Mouse (Mus musculus) left cerebral cortex, adult 11 months (tissue): Measurements from ENCODE around the gene Tlx2.
A peak's percentile ranks its signal among the peaks of the same experiment; 100 is the strongest.

Experiments
- DNase-seq: peaks from one replicate; pipeline ENCODE4 v3.0.0; 2022; ENCODE audit warnings: low spot score

The Tlx2 gene

DNA sequence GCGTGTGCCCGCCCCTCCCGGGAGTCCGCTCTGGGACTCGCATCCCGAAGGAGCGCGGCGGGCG lies at the start of gene Tlx2:
TSS of gene Tlx2 (minus strand) at position 47 of the 64 bp plus-strand sequence.
- DNase-seq = no peak

DNA sequence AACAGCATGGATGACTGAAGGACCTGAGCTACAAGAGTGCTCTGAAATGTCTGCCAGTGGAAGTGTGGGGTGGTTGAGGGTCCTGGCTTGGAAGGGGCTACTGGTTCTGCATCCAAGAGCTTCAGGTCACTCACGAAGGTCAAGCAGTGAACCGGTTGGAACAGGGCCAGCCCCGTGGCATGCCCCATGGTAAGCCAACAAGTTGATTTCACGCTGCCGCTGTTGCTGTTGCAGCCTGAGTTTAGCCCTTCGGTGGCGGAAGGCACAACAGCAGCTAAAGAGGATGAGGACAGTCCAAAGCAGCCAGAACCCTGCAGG lies 49.6 kb upstream of the Tlx2 start:
- DNase-seq = no peak

DNA sequence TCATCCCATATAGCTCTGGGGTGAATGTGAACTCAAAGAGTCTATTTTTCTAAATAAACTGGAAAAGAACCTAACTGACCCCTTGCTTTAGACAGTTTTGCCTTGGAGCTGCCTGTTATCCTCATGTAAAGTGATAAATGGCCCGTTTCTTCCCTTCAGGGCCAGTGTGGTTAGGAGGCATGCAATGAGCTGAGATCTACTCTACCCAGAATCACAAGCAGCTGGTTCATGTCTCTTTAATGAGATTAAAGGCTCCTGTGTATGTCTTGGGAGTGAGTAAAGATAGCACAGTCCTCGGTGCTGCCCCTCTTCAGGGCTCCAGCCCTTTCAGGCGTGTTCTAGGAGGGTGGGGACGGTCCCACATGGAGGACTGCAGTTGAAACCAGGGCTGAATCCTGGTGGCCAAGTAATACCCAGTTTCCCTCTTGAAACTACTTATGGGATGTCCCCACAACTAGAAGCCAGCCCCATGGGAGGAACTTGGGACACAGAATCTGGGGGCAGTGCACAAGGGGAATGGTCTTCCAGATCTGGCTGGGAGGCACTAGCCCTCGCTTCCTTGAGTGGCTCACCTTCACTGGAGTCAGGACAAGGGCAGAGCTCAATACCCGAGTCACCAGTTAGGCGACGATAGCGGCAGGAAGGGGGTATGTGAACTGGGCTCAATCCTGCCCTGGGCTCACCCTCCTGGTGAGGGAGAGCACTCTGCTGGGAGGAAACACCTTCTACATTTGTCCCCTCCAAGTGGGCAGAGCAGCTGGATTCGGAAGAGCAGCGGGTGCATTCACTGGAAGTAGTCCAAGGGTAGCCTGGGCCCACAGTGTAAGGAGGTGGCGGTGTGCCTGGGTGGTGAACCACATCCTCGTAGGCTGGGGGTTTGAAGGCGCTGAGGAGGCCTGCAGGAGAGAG lies 49.0 kb upstream of the Tlx2 start:
- no peak for DNase-seq

DNA sequence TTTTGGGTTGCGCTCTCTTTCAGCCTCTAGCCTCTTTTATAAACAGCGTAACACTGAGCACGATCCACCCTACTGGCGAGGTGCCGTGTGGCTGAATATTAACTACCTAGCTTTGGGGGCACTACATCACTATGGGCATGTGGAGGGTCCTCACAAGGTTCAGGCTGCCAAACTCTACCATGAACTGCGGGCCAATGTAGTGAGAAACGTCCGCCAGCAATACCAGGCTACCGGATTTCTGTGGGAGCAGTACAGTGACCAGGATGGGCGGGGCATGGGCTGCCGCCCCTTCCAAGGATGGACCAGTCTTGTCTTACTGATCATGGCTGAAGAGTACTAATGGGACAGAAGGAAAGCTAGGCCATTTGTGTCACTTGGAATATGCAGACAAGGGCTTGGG lies 48.3 kb upstream of the Tlx2 start:
- DNase-seq = no peak

DNA sequence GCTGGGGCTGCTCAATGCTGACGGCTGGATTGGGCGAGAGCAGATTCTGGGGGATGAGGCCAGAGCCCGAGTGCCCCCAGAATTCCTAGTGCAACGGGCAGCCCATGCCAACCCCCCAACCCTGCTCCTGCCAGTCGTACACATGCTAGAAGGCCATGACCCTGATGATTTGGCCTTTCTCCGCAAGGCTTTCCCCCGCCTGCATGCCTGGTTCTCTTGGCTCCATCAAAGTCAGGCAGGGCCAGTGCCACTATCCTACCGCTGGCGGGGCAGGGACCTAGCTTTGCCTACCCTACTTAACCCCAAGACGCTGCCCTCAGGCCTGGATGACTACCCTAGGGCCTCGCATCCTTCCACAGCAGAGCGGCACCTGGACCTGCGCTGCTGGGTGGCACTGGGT lies 47.5 kb upstream of the Tlx2 start:
- DNase-seq = no peak

DNA sequence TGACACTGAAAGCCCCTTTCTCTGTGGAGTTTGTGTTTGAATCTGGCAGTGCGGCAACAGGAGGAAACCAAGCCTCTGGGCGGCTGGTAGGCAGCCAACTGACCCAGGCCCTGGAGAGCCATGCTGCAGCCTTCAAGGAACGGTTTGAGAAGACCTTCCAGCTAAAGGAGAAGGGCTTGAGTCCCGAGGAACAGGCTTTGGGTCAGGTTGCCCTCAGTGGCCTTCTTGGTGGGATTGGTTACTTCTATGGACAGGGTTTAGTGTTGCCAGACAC lies 47.0 kb upstream of the Tlx2 start:
- DNase-seq = no peak

DNA sequence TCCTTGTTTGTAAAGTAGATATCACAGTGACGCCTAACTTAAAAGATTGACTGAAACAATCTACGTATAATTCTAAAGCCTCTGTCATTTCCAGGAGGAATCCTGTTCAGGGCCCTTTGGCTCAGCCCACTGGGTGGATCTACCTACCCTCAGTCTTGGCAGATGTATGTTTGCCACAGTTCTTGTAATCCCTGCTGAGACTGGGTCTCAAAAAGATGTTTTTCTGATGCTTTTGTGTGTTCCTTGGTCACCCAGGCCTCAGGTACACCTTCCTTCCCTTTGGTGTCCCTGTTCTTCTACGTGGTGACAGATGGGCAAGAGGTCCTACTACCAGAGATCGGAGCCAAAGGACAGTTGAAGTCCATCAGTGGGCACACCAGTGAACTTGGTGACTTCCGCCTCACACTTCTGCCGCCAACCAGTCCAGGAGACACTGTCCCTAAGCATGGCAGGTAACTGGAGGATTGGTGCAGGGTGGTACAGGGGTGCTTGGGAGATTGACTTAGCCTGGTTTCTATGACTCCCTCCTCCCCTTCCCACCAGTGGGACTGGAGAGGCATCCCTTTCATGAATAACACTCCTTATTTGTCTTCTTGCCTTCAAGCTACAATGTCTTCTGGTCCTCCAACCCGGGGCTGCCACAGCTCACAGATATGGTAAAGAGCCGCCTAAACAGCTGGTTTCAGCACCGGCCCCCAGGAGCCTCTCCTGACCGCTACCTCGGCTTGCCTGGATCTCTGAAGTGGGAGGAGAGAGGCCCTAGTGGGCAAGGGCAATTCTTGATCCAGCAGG lies 46.5 kb upstream of the Tlx2 start:
- no peak for DNase-seq

DNA sequence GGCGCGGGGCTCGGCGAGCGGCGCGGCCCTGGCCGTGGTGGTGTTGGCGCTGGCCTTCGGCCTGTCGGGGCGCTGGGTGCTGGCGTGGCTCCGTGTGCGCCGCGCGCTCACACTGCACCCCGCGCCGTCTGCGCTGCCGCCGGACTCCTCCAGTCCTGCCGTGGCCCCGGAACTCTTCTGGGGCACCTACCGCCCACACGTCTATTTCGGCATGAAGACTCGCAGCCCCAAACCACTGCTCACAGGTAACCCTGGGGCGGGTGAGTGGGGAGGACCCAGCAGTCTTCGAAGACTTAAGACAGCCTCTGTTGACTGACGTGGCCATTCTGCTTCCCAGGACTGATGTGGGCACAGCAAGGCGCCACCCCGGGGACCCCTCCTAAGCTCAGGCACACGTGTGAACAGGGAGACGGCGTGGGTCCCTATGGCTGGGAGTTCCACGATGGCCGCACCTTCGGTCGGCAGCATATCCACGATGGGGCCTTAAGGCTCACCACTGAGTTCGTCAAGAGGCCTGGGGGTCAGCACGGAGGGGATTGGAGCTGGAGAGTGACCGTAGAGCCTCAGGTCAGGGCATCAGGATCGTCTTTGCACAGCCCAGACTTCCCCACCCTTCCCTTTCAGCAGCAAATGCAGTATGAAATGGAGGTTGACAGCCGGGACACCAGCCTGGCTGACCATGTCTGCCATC lies 45.7 kb upstream of the Tlx2 start:
- no peak for DNase-seq

DNA sequence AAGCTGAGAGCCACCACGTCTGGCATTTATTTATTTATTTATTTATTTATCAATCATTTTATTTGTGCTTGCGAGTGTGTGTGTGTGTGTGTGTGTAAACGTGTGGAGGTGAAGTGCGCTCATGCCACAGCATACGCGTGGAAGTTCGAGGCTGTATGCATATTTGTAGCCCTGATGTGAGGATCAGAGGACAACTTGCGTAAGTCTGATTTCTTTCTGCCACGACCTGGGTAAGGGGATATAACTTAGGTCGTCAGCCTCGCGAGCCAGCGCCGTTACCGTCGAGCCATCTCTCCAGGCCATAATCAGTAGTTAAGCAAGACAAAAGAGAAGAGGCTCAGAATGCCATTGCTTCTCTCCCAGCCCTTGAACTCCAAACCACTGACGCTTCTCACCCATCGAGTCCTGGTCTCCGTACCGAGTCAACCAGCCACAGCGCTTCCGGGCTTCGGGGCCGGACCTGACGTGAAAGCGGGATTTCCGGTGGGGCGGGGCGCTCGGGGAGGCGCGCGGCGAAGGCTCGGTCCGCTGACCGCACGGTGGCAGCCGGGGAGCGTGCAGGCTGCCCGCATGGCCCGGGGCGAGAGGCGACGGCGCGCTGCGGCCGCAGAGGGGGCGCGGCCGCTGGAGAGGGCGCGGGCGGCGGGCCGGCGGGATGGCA lies 45.0 kb upstream of the Tlx2 start, which contains the start of gene Mogs:
TSS of gene Mogs (plus strand) at position 486 of the 661 bp plus-strand sequence.
- DNase-seq = peak; percentile 81

DNA sequence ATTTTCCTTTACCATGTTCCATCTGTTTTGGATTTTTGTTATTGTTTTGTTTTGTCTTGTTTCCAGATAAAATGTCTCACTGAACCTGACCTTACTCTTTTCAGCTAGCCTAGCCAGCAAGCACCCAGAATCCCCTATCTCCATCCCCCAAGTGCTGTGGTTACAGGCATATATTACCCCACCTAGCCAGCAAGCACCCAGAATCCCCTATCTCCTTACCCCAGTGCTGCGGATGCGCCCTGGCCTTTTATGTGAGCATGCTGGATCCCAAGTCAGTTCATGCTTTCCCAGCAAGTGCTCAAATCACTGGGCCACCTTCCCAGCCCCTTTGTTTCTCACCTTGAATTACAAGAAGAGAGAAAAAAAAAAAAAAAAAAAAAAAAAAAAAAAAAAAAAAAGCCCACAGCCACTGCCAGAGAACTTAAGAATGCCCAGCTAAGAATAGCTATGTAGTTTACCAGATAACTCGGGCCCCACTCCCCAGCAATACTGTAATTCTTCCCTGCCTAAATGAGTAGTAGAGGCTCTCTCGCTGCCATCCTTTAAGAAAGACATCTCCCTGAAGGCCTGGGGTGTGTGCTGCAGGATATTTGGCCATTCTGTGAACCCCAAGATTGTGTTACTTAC lies 41.5 kb upstream of the Tlx2 start:
- DNase-seq = no peak

DNA sequence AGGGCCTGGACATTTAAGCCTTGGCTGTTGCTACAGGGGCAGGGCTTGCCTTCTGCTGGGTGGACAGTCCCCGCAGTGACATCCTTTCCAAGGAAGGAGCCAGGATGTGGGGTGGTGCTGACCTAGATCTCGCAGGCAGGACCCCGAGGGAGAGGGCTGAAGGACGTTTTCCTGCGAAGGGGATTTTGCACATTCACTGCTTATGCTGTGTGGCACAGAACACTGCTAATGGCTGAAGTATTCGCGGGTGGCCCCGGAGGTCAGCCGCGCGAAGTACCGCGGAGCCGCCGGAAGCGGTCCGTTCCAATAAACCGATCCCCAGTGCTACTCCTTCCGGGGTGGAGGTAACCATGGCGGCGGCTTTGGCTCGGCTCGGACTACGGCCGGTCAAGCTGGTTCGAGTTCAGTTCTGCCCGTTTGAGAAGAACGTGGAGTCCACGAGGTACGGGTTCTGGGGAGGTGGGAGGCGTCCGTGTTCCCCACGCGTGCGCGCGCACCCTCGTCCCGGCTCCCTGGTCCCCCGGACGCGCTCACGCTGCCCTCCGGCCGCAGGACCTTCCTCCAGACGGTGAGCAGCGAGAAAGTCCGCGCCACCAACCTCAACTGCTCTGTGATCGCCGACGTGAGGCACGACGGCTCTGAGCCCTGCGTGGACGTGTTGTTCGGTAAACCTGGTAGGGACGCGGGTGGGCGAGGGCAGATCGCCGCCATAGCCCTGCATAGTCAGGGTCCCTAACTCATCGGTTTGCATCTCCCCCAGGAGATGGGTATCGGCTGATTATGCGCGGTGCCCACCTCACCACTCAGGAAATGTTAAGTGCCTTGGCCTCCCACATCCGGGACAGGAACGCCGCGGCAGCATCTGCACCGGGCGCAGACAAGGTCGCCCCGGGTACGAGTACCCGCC lies 38.9 kb upstream of the Tlx2 start, which contains the start of gene Mrpl53:
TSS of gene Mrpl53 (plus strand) at position 279 of the 907 bp plus-strand sequence.
- DNase-seq = peak; percentile 69

DNA sequence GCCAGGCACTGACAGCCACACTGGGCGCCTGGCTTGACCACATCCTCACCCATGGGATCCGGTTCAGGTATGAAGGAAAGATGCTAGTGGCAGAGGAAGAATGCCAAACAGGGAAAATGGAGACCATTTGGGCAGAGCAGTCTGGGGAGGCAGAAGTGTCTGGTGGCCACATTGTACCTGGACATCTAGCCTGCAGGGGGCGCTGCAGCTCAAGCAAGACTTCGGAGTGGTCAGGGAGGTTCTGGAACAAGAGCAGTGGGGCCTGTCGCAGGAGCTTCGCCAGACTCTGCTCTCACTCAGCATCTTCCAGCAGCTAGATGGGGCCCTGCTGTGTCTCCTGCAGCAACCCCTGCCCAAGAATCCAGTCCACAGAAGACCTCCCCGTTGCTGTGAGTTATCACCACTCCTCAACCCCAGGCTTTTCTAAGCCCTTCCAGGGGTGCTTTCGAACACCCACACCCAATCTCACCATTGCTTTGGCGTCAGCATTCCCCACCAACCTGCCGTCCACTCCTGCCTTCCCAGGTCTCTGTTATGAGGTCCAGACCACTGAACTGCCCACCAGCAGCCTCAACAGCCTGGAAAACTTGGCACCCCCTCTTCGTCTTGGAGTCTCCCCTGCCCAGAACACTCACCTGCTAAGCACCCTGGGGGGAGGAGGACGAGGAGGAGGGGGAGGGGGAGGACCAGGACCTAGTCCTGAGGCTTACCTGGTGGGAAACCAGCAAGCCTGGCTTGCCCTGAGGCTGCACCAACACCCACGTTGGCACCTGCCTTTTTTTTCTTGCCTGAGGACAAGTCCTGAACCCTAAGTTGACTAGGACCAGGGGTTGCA lies 37.7 kb upstream of the Tlx2 start:
- DNase-seq = no peak

DNA sequence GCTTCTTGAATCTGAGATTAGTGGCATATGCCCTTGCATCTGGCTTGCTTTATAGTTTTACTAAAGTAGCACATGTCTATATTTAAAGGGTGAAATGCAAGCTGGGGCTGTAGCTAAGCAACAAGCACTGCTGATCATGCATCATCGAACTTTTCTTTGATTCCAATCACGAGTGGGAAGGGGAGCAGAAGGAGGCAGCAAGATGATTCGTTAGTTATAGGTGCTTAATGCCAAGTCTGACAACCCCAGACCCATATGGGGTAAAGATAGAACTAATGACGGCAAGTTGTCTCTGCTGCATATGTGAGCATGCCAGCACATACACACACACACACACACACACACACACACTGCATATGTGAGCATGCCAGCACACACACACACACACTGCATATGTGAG lies 34.1 kb upstream of the Tlx2 start:
- no peak for DNase-seq

DNA sequence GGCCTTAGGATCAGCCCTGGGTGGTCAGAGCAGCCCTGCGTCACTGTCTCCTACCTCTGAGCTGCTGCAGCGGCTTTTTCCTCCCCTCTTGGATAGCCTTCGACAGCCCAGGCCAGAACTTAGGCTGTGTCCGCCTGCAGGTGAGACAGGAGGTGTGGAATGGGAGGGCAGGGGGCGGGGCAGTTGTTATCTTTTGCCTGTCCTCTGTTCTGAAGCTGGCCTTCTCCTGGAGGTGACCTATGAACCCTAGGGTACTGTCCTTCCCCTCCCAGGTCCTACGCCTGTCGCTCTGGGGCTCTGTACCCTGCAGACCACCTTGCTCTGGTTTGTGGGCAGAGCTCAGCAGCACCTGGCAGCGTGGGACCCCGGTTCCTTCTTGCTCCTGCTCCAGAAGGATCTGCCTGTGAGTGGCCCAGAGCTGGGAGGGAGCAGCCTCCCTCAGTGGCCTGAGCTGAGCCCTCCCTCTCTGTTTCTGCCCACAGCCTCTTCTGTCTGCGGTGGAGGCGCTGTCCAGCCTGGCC lies 33.1 kb upstream of the Tlx2 start:
- no peak for DNase-seq

DNA sequence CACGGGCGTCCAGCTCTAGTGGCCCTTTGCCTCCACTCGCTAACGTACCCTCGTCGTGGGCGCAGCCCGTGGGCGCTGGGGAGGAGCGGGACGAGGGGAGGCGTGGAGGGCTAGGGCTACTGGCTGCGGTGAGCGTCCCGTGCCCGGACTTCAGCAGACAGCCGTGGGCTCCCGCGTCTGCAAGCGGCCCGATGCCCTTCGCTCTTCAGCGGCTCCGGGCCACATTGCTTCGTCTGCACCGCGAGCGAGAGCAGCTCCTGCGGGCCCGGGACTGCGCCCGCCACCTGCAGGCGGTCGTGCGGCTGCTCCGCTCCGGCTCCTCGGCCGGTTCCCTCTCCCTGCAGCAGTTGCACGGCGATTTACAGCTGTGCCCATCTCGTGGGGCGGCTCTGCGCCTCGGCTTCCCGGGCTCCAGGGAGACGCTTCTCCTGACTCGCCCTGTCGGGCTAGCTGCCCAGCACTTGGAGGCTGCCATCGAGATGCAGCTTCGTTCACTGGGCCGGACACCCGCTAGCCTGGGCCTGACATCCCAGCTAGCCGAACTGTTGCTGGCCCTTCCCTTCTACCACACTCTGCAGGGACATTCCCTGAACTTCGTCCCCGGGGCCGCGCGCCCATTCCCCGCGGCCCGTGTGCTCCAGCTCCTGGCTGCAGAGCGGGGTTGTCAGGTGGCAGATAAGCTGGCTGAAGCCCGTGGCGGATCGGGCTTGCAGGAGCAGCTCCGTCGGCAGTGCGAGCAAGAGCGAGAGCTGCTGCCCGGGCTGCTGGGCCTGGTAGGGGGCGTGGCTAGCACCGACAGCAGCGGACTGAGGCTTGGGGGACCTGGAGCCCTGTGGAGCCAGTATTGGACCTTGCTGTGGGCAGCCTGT lies 31.8 kb upstream of the Tlx2 start:
- no peak for DNase-seq

DNA sequence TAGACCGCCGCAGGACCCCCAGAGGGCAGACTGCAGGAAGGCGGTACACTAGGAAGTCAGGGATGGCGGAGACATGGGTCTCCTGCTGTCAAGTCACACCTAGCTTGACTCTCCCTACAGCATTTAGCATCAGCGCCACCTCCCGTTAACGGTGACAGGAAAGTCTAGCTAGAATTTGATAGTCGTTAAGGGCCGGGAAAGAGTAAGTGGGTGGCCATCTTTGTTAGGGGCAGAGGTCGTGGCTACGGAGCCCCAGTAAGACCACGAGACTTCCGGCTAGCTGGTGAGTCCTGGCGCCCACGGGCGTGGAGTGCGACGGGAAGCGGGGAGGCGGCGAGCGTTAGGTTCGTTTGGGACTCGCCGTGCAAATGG lies 31.2 kb upstream of the Tlx2 start, which contains the start of the genes Ccdc142 and Gm42688:
TSS of gene Ccdc142 (plus strand) at position 286 of the 372 bp plus-strand sequence.
TSS of gene Gm42688 (plus strand) at position 302 of the 372 bp plus-strand sequence.
- peak; percentile 89 for DNase-seq

DNA sequence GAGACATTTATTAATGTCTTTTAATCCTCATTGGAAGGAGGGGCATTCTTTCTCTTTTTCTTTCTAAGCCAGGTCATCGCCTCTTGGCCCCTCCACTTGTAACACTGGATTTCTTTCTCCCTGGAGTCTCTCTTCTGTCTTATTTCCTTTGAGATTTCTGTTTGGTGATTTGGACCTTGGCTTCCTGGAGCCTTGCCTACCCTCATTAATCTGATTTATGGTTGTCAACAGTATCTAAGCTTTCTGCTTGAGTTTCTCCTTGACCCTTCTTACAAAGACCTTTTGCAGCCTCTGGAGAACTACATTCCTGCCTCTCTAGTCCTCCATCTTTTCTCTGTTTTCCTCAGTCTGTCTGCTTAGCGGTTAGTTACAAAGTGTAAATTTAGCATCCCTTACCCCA lies 28.3 kb upstream of the Tlx2 start:
- no peak for DNase-seq

DNA sequence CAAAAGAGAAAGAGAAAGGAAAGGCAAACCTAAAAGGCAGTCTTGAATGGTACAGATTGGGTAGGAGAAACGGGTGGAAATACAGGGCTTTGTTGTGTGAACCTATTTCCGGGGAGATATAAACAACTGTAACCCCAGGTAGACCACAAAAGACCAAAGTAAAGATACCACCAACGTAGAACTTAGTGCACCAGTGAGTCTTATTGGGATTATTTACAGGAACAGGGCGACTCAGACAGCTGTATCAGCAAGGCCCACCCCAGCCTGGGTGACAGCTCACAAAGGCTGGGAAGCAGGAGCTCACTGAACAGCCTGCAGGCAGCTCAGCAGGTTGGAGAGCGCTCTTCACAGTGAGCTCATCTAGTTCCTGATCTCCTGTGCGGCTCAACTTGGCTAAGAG lies 25.9 kb upstream of the Tlx2 start:
- no peak for DNase-seq

DNA sequence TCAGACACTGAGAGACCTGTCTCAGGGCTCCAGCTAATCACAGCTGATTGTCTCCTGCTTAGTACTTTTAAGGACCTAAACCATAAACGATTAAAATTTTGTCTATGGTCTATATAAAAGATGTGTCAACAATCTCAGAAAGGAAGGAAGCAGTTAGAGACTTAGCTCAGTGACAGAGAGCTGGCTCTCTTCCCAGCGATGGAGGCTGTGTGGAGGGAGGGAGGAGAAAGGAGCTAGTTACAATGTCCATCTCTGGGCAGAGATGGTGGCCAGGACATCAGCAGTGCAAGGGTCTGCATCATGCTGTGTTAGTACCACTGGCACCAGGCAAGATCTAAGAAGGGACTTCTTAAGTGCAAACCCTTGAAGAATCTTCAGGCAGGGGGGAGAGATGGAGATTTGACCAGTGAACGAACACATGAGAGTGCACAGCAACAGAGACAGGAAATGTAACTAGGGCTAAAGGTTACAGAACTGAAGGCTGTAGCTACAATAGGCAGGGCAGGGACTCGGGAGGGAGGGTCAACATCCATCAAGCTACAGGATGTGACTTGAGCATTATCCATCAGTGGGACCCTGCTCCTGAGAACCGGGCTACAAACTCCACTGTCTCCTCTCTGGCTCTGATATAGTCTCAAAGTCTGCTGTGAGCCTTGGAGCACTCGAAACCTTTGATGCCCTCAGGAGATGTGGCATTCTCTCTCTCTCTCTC lies 22.5 kb upstream of the Tlx2 start:
- no peak for DNase-seq
